Mouse (Mus musculus) kidney, adult 2 months (tissue): ENCODE data around the gene Dram1.

ENCODE experiments used
- CTCF ChIP-seq: fragments of 200-500 bp; conservative IDR thresholded peaks from 2 replicates; pipeline ENCODE4 v1.5.1; 2011; ENCODE audit warnings: low read depth, mild to moderate bottlenecking, control low read depth, low read length, moderate library complexity, mixed read lengths; ENCODE audit not compliant: insufficient read depth, insufficient read length
- POLR2A ChIP-seq: fragments of 200-500 bp; IDR thresholded peaks from one replicate; pipeline ENCODE4 v1.6.1; 2011; ENCODE audit warnings: low read depth, low read length, control low read depth

DNA sequence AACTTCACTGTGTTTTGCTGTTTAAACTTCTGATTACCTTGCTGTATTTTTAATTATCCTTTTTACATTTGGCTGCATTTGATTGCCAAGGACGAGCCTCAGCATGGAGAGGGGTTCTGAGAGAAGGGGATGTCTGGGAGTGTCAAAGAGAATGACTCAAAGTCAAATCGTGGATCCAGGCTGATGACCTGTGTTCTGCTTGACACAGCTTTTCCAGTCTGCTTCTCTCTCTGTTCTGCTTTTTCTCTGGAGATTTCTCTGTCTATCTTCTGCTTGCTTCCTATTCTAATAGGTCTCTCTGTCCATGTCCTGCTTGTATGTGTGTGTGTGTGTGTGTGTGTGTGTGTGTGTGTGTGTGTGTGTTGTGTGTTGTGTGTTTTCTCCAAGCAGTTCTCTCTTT is 30.9 kb upstream of the Dram1 start:
- TF ChIP-seq CTCF (no peak), POLR2A (no peak)
